Mouse (Mus musculus): ENCODE measurements around the gene 9630041A04Rik. TPM values are rescaled to one million over a fixed set of nuclear protein-coding genes. Genes with fewer than 3 reads are reported as not detected.

The 9630041A04Rik gene
- polyA plus RNA-seq, 1 experiment from 2014 or later = 1.4 TPM

GRCm38 (mm10) chr9:101971806-101972205, 110.2 kb downstream of the 9630041A04Rik start:
- no peak overlapping the region for H3K4me2 ChIP-seq
- no peak overlapping the region for H3K4me3 ChIP-seq
- peaks cover 5% of the 10 kb centered on the region; the same call in 1 of the 2 replicates for H3K36me3 ChIP-seq (replicated peaks)
- no peak overlapping the region for H3K27ac ChIP-seq
- no peaks in the 10 kb centered on the region for H3K9me3 ChIP-seq
- ATAC-seq (replicated peaks) = no peak
- H3K4me1 ChIP-seq = 0 out of 2 replicates have a peak, but pooled peaks cover 10% of the 10 kb centered on the region
- 23% methylated on average over 6 of the region's 6 CpGs for WGBS
- no peaks in the 10 kb centered on the region for H3K27me3 ChIP-seq (replicated peaks)
- H3K9ac ChIP-seq = no peak overlapping the region

- no peak overlapping the region for H3K27ac ChIP-seq
- no peak for ATAC-seq (replicated peaks)
- no peak overlapping the region for H3K4me3 ChIP-seq
- 66% methylated on average over 8 of the region's 8 CpGs for WGBS
- H3K9me3 ChIP-seq = no peaks in the 10 kb centered on the region
- H3K4me1 ChIP-seq = 0 out of 2 replicates have a peak, but pooled peaks cover 10% of the 10 kb centered on the region
- H3K27me3 ChIP-seq (replicated peaks) = no peaks in the 10 kb centered on the region
- peaks cover 5% of the 10 kb centered on the region; the same call in 1 of the 2 replicates for H3K36me3 ChIP-seq (replicated peaks)
- H3K4me2 ChIP-seq = no peak overlapping the region
- H3K9ac ChIP-seq = no peak overlapping the region
Observed at GRCm38 (mm10) chr9:101972314-101972713, 110.7 kb downstream of the 9630041A04Rik start.

GRCm38 (mm10) chr9:101976884-101977465, 115.3 kb downstream of the 9630041A04Rik start:
- no peak for ATAC-seq (replicated peaks)
- H3K9me3 ChIP-seq = no peaks in the 10 kb centered on the region
- H3K27ac ChIP-seq = peak overlapping the region; percentile 56; the same call in 1 of the 2 replicates
- H3K27me3 ChIP-seq (replicated peaks) = no peaks in the 10 kb centered on the region
- no peak overlapping the region for H3K4me2 ChIP-seq
- no peak overlapping the region for H3K4me3 ChIP-seq
- H3K9ac ChIP-seq = no peak overlapping the region
- H3K36me3 ChIP-seq (replicated peaks) = no peaks in the 10 kb centered on the region
- WGBS = 78% methylated on average over 4 of the region's 4 CpGs
- 0 out of 2 replicates have a peak, but pooled peaks cover 13% of the 10 kb centered on the region for H3K4me1 ChIP-seq

- no peak overlapping the region for H3K9ac ChIP-seq
- no peak overlapping the region for H3K4me3 ChIP-seq
- H3K27me3 ChIP-seq (replicated peaks) = no peaks in the 10 kb centered on the region
- no peaks in the 10 kb centered on the region for H3K36me3 ChIP-seq (replicated peaks)
- no peaks in the 10 kb centered on the region for H3K9me3 ChIP-seq
- H3K4me1 ChIP-seq = 0 out of 2 replicates have a peak, but pooled peaks cover 3% of the 10 kb centered on the region
- H3K4me2 ChIP-seq = no peak overlapping the region
- no peak for ATAC-seq (replicated peaks)
- 76% methylated on average over 2 of the region's 2 CpGs for WGBS
- no peak overlapping the region for H3K27ac ChIP-seq
Observed at GRCm38 (mm10) chr9:101981161-101981560, 119.5 kb downstream of the 9630041A04Rik start.

- no peak overlapping the region for H3K9ac ChIP-seq
- H3K4me3 ChIP-seq = no peak overlapping the region
- H3K27ac ChIP-seq = no peak overlapping the region
- no peaks in the 10 kb centered on the region for H3K27me3 ChIP-seq (replicated peaks)
- WGBS = 85% methylated on average over 7 of the region's 7 CpGs
- H3K4me2 ChIP-seq = no peak overlapping the region
- no peaks in the 10 kb centered on the region for H3K36me3 ChIP-seq (replicated peaks)
- H3K4me1 ChIP-seq = 0 out of 2 replicates have a peak, but pooled peaks cover 3% of the 10 kb centered on the region
- no peaks in the 10 kb centered on the region for H3K9me3 ChIP-seq
- ATAC-seq (replicated peaks) = no peak
Observed at GRCm38 (mm10) chr9:101982378-101982777, 120.7 kb downstream of the 9630041A04Rik start.

- Histone ChIP-seq H3K27ac (no peak overlapping the region), H3K4me2 (no peak overlapping the region), H3K9me3 (no peaks in the 10 kb centered on the region), H3K4me1 (no peaks in the 10 kb centered on the region), H3K27me3 (replicated peaks) (no peaks in the 10 kb centered on the region), H3K9ac (no peak overlapping the region), H3K36me3 (replicated peaks) (peaks cover 5% of the 10 kb centered on the region; the same call in 1 of the 2 replicates), H3K4me3 (no peak overlapping the region)
- 76% methylated on average over 2 of the region's 2 CpGs for WGBS
- no peak for ATAC-seq (replicated peaks)
Observed at GRCm38 (mm10) chr9:101986910-101987309, 125.3 kb downstream of the 9630041A04Rik start.

- H3K36me3 ChIP-seq (replicated peaks) = peaks cover 9% of the 10 kb centered on the region; the same call in 1 of the 2 replicates
- no peak overlapping the region for H3K9ac ChIP-seq
- no peak overlapping the region for H3K4me3 ChIP-seq
- H3K9me3 ChIP-seq = no peaks in the 10 kb centered on the region
- ATAC-seq (replicated peaks) = no peak
- H3K4me2 ChIP-seq = no peak overlapping the region
- no peaks in the 10 kb centered on the region for H3K4me1 ChIP-seq
- WGBS = 64% methylated on average over 6 of the region's 6 CpGs
- no peak overlapping the region for H3K27ac ChIP-seq
- H3K27me3 ChIP-seq (replicated peaks) = no peaks in the 10 kb centered on the region
Observed at GRCm38 (mm10) chr9:101990032-101990431, 128.4 kb downstream of the 9630041A04Rik start.

GRCm38 (mm10) chr9:101990836-101991235, 129.2 kb downstream of the 9630041A04Rik start:
- ATAC-seq (replicated peaks) = no peak
- no peak overlapping the region for H3K4me2 ChIP-seq
- H3K9ac ChIP-seq = no peak overlapping the region
- H3K4me1 ChIP-seq = peaks cover 4% of the 10 kb centered on the region; the same call in 1 of the 2 replicates
- H3K9me3 ChIP-seq = no peaks in the 10 kb centered on the region
- no peaks in the 10 kb centered on the region for H3K27me3 ChIP-seq (replicated peaks)
- 76% methylated on average over 12 of the region's 12 CpGs for WGBS
- peaks cover 9% of the 10 kb centered on the region; the same call in 1 of the 2 replicates for H3K36me3 ChIP-seq (replicated peaks)
- H3K4me3 ChIP-seq = no peak overlapping the region
- H3K27ac ChIP-seq = no peak overlapping the region
